Mouse (Mus musculus): Measurements from ENCODE around the gene Dph6. TPM values are rescaled to one million over a fixed set of nuclear protein-coding genes. Genes with fewer than 3 reads are reported as not detected.

Dph6 gene
- total RNA-seq (2014; rRNA removed) (8.9 and 13.4 TPM in 2 replicates), polyA plus RNA-seq (2015; fragmentation: Nextera tagmentation; extraction: Ambion mirVana) (12.6 and 13.6 TPM in 2 replicates)

DNA sequence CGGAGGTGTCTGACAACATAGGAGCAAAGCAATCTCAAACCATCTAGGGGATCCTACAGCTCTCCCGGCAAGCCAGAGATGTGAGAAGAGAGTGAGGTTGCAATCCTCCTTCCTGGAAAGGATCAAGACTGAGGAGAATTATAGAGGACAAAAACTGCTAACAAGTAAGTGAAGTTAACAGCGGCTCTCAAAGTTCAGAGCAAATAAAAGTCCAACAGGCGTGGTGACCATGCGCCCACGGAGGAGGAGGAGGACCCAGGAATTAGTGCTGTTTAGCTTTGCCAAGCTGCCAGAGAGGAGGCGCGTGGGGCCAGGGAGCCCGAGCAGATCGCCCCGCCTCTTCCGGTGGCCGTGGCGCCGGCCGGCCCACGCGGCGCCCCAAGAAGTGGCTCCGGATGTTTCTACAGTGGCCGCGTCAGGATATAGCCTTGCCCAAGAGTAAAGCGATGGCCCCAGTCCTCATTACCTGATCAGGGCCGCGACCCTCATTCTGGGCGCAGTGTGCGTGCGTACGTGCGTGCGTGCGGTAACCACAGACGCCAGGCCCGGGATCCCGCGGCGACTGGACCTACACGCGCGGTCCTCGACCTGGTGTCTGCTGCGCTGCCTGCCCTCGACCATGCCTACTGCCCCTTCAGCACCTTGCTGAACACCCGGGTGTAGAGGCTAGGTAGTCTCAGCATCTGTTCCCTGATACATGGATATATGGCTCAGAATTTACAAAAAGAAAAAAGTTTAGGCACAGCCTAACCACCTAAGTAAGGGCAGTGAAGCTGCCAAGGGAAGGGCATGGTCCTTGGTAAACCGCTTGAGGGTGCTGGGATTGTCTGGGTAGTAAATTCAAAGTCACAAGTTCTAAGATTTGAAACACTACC is at the start of gene Dph6:
TSS of gene Dph6 (minus strand) at position 600 of the 875 bp plus-strand sequence.
- DNase-seq (ENCODE audit: low spot score), result peak; percentile 90
- peak; percentile 98 for ATAC-seq
- Histone ChIP-seq H3K27me3 (ENCODE audit: insufficient read depth, low read length) (no peaks in the 10 kb centered on the region), H3K9ac (replicated peaks; ENCODE audit: low read length) (peak within 1 kb of the TSS; percentile 75), H3K9me3 (ENCODE audit: low read length) (no peaks in the 10 kb centered on the region), H3K36me3 (ENCODE audit: insufficient read depth, low read length) (no peaks in the 10 kb centered on the region), H3K4me2 (ENCODE audit: low read depth, low read length) (peak within 1 kb of the TSS; percentile 64), H3K4me1 (ENCODE audit: insufficient read depth, low read length) (no peaks in the 10 kb centered on the region; the same call in 1 of the 2 replicates), H3K27ac (peak within 1 kb of the TSS; percentile 90), H3K4me3 (ENCODE audit: low read length) (peak within 1 kb of the TSS; percentile 66)
- TF ChIP-seq CTCF (IDR thresholded peaks at IDR 0.05; ENCODE audit: low read depth), result peak; percentile 19; the same call in 1 of the 2 replicates
- WGBS, result 1% methylated on average over 45 of the region's 45 CpGs

DNA sequence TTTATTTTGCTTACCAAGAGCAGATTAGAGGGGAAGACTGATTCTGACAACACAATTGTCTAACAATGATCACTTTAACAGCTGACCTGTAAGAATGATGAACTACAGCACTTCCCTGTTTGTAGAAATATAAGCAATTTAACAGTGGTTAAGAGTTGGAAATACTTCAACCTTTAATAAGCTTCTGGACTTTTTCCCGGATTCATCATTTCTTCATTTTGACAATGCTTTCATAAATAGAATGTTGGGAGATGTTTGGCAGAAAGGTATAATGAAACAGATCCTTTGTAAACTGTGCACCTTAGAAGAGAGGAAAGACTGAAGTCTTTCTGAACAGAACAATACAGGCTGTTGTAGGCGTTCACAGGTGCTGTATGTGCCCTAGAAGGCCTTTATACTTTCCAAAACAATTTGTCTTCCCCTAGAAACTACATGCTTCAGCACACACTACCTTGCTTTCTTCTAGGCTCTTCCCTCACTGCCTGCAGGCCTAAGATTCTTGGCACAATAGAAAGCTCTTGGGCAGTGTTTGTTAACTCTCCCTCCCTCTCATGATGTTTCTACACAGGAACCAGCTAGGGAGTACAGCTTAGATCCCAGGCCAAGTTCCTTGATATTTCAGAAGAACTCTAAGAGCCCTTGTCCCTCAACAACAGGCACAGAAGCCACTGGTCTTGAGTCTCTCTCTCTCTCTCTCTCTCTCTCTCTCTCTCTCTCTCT is 46.4 kb upstream of the Dph6 start:
- Histone ChIP-seq H3K36me3 (ENCODE audit: insufficient read depth, low read length) (no peaks in the 10 kb centered on the region), H3K27me3 (ENCODE audit: insufficient read depth, low read length) (no peaks in the 10 kb centered on the region), H3K4me3 (ENCODE audit: low read length) (no peak overlapping the region), H3K27ac (no peak overlapping the region), H3K4me1 (ENCODE audit: insufficient read depth, low read length) (no peaks in the 10 kb centered on the region), H3K9ac (replicated peaks; ENCODE audit: low read length) (no peak overlapping the region), H3K9me3 (ENCODE audit: low read length) (no peaks in the 10 kb centered on the region), H3K4me2 (ENCODE audit: low read depth, low read length) (no peak overlapping the region)
- no peak for ATAC-seq
- WGBS, result 73% methylated on average over 2 of the region's 2 CpGs
- TF ChIP-seq CTCF (IDR thresholded peaks at IDR 0.05; ENCODE audit: low read depth), result no peak
- DNase-seq (ENCODE audit: low spot score), result no peak

DNA sequence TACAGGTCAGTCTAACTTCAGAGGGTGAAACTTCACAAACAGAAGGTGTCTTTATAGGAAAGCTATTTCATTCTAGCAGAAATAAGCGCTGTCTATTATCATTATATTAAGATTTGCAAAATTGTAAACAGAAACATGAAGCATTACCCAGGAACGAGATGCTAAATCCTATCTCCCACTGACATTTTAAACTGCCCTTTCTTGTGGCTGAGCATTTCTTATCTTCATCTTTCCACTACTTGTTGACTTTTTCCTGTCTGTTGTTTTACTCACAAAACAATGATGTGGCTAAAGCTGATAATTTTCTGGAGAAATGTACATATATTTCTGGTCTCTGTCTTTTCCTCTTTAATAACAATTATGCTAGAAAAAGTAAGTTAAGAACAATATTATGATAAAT is 36.8 kb upstream of the Dph6 start:
- no peaks in the 10 kb centered on the region for H3K9me3 ChIP-seq (ENCODE audit: low read length)
- no peak overlapping the region for H3K27ac ChIP-seq
- WGBS, result 79% methylated on average over 2 of the region's 2 CpGs
- DNase-seq (ENCODE audit: low spot score), result no peak
- H3K9ac ChIP-seq (replicated peaks; ENCODE audit: low read length), result no peak overlapping the region
- no peak for ATAC-seq
- H3K4me3 ChIP-seq (ENCODE audit: low read length), result no peak overlapping the region
- TF ChIP-seq CTCF (IDR thresholded peaks at IDR 0.05; ENCODE audit: low read depth), result no peak
- H3K4me1 ChIP-seq (ENCODE audit: insufficient read depth, low read length), result no peaks in the 10 kb centered on the region
- no peaks in the 10 kb centered on the region for H3K36me3 ChIP-seq (ENCODE audit: insufficient read depth, low read length)
- H3K4me2 ChIP-seq (ENCODE audit: low read depth, low read length), result no peak overlapping the region
- no peaks in the 10 kb centered on the region for H3K27me3 ChIP-seq (ENCODE audit: insufficient read depth, low read length)

DNA sequence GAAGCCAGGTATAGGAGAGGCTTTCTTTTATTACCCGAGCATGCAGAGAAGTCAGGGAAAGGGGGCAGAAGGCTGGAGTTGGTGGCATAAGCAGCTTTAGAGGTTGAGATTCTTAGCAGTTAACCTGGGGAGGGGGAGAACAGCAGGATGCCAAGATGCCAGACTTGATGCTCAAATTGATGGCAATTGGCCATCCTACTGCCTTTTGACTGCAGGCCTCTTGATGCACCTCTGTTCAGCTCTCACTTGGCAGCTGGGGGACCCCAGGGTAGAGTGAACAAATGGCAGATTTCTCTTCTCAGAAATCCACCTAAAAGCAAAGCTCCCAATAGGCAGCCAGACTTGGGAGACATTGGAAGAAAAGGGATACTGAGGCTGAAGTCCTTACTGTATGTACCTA is 32.7 kb upstream of the Dph6 start:
- no peak for TF ChIP-seq CTCF (IDR thresholded peaks at IDR 0.05; ENCODE audit: low read depth)
- H3K27ac ChIP-seq, result no peak overlapping the region
- no peaks in the 10 kb centered on the region for H3K36me3 ChIP-seq (ENCODE audit: insufficient read depth, low read length)
- H3K4me2 ChIP-seq (ENCODE audit: low read depth, low read length), result no peak overlapping the region
- H3K4me1 ChIP-seq (ENCODE audit: insufficient read depth, low read length), result no peaks in the 10 kb centered on the region
- no peaks in the 10 kb centered on the region for H3K9me3 ChIP-seq (ENCODE audit: low read length)
- WGBS, result 59% methylated on average over 1 of the region's 1 CpGs
- no peak for ATAC-seq
- H3K9ac ChIP-seq (replicated peaks; ENCODE audit: low read length), result no peak overlapping the region
- no peaks in the 10 kb centered on the region for H3K27me3 ChIP-seq (ENCODE audit: insufficient read depth, low read length)
- DNase-seq (ENCODE audit: low spot score), result peak; percentile 29
- H3K4me3 ChIP-seq (ENCODE audit: low read length), result no peak overlapping the region

DNA sequence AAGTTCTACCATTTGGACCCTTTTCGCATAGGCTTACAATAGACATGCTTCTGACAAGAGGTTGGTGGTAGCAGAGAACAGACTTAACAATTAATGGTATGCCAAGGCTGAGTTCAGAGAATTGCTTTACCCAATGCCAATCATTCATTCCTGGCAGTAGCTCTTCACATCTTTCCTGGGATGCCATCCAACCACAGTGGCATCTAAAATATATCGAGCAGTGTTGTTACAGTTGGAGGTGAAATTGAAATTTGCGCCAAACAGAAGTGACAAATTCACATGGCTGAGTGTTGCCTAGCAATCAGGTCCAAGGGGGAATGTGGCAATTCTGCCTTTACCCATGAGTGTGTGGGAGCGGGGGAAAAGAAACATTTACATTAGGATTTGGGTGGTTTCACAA is 32.3 kb upstream of the Dph6 start:
- ATAC-seq (peak; percentile 47; the same call in 1 of the 2 replicates), DNase-seq (ENCODE audit: low spot score) (peak; percentile 62)
- no peaks in the 10 kb centered on the region for H3K9me3 ChIP-seq (ENCODE audit: low read length)
- no peak overlapping the region for H3K9ac ChIP-seq (replicated peaks; ENCODE audit: low read length)
- no peak for TF ChIP-seq CTCF (IDR thresholded peaks at IDR 0.05; ENCODE audit: low read depth)
- H3K36me3 ChIP-seq (ENCODE audit: insufficient read depth, low read length), result no peaks in the 10 kb centered on the region
- 42% methylated on average over 4 of the region's 4 CpGs for WGBS
- H3K4me2 ChIP-seq (ENCODE audit: low read depth, low read length), result no peak overlapping the region
- H3K27me3 ChIP-seq (ENCODE audit: insufficient read depth, low read length), result no peaks in the 10 kb centered on the region
- H3K4me3 ChIP-seq (ENCODE audit: low read length), result no peak overlapping the region
- H3K27ac ChIP-seq, result no peak overlapping the region
- no peaks in the 10 kb centered on the region for H3K4me1 ChIP-seq (ENCODE audit: insufficient read depth, low read length)

DNA sequence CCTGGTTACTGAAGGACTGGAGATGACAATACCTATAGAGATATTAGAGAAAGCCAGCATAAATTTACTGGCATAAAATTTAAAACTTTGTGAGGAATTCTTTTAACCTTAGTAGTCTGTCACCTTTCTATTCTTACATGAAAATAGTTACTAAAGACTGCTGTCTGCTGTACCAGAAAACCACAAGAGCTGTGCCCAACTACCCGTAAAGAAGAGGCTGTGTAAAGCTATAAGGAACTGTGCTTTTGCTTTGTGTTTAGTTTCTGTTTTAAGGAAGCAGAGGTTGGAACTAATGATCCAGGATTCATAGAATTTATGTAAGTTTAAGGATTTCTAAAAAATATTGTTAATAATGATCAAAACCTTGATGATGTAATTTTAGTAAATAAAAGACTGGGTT is 19.1 kb upstream of the Dph6 start:
- DNase-seq (ENCODE audit: low spot score) (no peak), ATAC-seq (no peak)
- Histone ChIP-seq H3K27ac (no peak overlapping the region), H3K9me3 (ENCODE audit: low read length) (no peaks in the 10 kb centered on the region), H3K36me3 (ENCODE audit: insufficient read depth, low read length) (no peaks in the 10 kb centered on the region), H3K9ac (replicated peaks; ENCODE audit: low read length) (no peak overlapping the region), H3K4me2 (ENCODE audit: low read depth, low read length) (no peak overlapping the region), H3K27me3 (ENCODE audit: insufficient read depth, low read length) (no peaks in the 10 kb centered on the region), H3K4me1 (ENCODE audit: insufficient read depth, low read length) (no peaks in the 10 kb centered on the region), H3K4me3 (ENCODE audit: low read length) (no peak overlapping the region)
- TF ChIP-seq CTCF (IDR thresholded peaks at IDR 0.05; ENCODE audit: low read depth), result no peak
- 85% methylated on average over 1 of the region's 1 CpGs for WGBS
